Mouse (Mus musculus) right cerebral cortex, postnatal 14 days (tissue): ENCODE measurements around the gene Fyn.

Experiments used
- DNase-seq: peaks from one replicate; pipeline ENCODE4 v3.0.0; 2022

Gene Fyn

DNA sequence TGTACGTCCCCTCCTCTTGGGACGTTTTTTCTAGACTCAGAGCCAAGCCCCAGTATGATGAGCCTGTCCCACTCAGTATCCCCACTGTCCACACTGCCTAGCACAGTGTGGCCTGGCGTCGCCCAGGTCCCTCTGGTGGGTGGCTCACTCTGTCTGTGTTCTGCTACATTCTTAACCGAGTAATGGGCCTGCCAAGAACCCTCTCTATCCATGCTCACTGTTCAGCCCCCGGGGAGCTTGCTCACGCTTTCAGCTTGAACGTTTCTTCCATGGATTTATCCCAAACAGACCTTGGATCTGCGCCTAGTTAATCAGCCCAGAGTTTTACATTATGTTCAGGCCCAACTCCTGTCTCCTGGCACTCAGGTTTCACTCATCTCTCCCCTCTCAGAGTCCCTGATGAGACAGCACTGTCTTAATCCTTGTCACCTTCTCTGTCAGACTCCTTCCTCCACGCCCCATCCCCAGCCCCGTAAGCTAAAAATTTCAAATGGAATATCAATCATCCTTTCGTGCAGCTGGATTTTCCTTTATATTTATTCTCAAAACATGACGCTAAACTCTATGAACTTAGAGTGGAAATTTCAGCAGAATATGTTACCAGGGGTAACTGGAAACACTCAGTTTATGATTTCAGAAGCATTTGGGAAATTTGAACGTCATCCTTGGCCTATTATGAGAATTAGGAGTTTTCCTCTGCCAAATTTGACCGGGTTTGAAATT lies 174.0 kb downstream of the Fyn start:
- DNase-seq = no peak

GRCm38 (mm10) chr10:39543258-39543770 lies 174.7 kb downstream of the Fyn start:
- no peak for DNase-seq

DNA sequence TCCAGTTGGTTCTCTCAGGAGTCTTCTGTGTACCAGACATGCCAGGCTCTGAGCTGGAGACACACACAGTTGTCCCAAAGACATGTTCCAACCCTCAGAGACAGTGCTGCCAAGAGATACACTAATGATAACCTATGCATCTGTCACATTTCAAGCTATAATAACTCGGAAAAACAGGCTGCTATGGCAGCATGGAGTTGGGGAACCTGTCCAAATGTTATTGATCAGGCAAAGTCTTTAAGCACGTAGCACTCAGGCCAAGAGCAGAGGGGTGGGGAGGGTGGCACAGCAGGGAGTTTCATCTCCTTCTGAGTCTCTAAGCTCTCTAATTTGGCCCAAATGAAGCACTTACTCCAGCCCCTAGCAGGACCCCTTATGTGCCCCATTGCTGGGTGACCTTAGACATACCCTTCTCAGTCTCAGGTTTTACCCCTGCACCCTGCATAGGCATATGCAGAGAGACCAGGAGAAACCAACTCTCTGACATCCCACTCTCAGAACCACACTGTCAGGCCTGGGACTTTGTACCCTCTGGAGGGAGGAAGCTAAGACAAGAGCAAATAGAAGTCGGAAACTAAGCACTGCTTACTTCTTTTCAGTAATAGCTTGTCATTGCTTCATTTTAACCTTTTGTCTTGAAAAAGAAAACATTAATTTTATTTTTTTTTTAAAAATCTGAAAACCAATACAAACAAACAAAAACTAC lies 178.9 kb downstream of the Fyn start:
- no peak for DNase-seq

- no peak for DNase-seq
These were observed 182.1 kb downstream of the Fyn start for GRCm38 (mm10) chr10:39550791-39551190.

- DNase-seq = no peak
These were observed 183.1 kb downstream of the Fyn start for GRCm38 (mm10) chr10:39551637-39552185.

GRCm38 (mm10) chr10:39552351-39552814 lies 183.7 kb downstream of the Fyn start:
- no peak for DNase-seq

DNA sequence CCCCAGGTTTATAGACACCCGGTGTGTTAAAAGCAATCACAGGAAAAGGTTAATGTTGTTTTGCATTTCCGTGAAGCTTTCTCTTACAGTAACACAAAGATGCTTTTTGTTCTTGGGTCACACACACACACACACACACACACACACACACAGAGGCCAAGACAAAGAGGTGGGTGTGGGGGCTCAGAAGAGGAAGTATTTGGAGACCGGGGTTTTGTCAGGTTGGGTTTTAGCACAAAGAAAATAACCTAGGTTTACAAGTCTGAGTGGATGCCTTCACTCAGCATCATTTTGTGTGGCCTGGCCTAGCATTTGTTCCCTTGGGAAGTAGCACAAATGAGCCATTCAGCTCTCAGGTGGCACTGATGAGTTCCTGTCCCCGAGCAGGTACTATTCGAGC lies 184.2 kb downstream of the Fyn start:
- no peak for DNase-seq

- no peak for DNase-seq
These were observed 186.6 kb downstream of the Fyn start for GRCm38 (mm10) chr10:39555289-39555715.

DNA sequence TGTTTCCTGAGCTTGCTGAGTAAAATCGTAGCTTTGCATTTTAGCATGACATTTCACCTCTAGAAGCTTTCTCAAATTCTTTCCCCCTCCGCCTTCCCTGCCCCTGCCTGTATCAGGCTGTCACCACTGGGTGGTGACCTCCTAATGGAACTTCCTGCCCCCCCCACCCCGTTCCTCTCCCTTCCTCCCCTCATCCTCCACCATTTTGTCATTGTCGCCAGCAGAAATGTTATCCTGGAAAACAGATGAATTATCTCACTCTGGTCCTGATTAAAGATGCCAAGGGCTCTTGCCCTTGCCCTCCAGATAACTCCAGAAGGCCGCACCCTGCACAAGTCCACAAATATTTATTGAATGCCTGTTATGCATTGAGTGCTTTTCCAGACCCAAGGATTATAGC lies 187.1 kb downstream of the Fyn start:
- DNase-seq = no peak

DNA sequence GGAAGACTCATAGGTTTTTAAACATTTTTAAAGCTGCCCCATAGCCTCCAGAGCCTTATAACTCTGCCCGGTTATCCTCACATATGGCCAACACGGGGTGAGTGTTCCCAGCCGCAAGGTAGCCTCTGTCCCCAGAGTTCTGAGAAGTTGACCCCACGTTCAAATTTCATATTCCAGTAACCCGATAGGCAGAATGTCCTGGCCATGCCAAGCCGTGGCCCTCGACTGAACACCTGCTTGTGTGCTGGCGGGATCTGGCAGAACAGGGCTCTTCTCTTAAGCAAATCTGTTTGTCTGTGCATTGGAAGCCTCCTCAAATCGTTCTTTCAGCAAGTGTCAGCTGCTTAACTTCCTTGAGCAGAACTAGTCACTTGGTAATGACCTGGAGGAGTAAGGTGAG lies 188.7 kb downstream of the Fyn start:
- no peak for DNase-seq

GRCm38 (mm10) chr10:39557851-39558250 lies 189.2 kb downstream of the Fyn start:
- DNase-seq = no peak

- DNase-seq = no peak
These were observed 189.9 kb downstream of the Fyn start for GRCm38 (mm10) chr10:39558492-39559005.

GRCm38 (mm10) chr10:39559321-39559720 lies 190.7 kb downstream of the Fyn start:
- no peak for DNase-seq

- DNase-seq = no peak
These were observed 193.7 kb downstream of the Fyn start for GRCm38 (mm10) chr10:39562383-39562782.

DNA sequence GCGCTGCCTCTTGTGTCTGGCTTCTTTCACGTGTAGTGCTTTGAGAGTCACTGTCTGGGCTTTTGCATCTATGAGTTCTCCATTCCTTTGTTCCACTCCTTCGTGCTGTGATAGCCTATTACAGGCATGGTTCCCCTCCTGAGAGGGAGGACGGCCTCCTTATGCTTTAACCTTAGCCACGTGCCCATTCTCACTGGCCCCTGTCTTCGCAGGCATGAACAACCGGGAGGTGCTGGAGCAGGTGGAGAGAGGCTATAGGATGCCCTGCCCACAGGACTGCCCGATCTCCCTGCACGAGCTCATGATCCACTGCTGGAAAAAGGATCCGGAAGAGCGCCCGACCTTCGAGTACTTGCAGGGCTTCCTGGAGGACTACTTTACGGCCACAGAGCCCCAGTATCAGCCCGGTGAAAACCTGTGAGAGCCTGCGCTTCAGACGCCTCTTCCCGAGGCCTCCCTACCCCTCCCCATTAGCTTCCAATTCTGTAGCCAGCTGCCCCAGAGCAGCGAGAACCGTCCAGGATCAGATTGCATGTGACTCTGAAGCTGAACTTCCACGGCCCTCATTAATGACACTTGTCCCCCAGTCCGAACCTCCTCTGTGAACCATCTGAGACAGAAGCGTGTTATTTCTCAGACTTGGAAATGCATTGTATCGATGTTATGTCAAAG lies 195.0 kb downstream of the Fyn start:
- no peak for DNase-seq

DNA sequence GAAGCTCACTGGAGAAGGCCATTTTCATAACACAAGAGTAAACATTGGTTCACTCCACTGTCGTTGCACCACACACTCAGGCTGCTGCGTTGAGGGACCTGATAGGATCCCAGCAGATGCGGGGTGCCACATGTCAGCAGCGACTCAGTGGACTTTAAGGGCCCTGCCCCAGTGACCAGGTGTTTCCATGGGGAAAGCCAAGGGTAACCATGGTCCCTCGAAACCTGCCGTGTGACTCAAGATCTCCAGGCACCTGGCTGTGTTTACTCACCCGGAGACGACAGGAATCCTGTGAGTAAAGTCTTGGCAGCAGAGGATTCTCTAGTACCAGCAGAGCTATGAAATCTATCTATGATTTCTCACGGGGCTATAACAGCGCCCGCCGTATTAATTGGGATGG lies 198.2 kb downstream of the Fyn start:
- DNase-seq = no peak

DNA sequence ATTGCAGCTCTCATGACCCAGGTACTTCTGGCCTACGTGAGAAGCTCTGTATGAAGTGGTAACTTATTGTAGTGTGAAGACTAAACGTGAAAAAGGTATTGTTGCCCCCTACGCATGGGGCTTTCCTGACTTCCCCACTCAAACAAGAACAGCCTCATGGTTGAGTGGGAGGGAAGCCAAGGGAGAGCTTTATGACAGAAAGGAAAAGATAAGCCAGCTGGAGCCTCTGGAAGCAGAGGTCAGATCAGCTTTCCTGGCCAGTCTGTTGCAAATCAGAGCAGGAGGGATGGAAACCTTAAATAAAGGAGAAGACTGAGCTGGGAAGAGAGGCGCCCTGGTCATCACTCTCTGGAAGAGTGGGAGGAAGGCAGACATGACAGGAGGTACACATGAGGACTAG lies 200.3 kb downstream of the Fyn start:
- DNase-seq = no peak

GRCm38 (mm10) chr10:39571011-39571410 lies 202.4 kb downstream of the Fyn start:
- no peak for DNase-seq

DNA sequence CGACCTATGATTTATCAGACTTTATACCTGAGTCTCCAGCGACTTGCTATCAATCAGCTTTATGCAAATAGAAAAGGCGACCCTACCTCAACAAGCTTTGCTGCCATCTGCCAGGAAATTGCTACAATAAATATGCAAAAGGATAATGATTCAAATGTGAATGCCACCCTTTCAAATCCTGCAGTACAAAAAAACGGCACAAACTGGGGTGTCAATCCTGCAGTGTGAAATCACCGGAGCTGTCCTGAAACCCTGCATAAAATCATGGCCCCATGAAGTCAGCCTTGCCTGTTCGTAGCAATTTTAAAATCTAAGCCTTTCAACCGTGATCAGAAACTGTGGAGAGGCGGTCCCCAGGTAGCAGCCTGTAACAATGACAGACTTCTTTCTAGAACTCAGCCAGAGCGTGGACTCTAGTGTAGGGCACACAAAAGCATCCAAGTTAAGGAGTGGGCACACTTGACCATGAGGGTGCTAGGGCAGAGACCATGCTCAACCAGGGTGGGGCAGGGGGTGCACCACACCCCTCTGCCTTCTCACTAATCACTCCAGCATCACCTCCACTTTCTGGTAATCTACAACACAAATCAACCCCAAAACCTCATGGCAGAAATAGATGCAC lies 203.5 kb downstream of the Fyn start:
- no peak for DNase-seq

DNA sequence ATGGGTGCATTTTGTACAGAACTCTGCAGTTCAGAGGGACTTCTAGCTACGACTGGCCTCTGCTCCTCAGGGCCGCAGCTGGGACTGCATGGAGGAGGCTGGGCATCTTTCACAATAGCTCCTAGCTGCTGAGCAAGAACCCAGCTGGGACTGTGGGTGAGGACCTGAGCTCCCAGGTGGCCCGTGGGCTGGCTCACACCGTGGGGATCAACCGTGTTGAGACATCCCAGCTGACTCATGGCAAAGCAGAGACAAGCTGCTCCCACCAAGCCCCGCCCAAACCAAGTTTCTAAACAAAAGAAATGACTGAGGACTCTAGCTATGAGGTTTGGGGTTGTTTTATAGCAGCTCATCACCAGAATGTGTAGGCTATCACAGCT lies 204.0 kb downstream of the Fyn start:
- DNase-seq = peak; percentile 29

DNA sequence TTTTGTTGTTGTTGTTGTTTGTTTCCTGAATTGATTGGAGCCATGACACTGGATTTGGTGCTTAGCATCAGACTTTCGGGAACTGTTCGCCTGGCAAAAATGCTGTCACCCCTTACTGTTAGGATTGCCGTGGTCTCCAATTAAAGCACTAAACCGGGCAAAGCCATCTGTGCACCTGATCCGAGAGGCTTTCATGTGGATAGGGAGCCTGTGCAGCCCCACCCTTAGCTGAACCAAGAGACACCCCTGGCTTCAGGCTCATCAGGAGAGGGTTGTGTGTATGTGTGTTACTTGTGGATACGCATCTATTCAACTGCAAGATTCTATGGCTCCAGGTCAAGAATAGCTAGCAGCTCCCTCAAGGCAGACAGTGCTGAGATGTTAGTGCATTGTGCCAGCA lies 207.8 kb downstream of the Fyn start:
- DNase-seq = no peak

DNA sequence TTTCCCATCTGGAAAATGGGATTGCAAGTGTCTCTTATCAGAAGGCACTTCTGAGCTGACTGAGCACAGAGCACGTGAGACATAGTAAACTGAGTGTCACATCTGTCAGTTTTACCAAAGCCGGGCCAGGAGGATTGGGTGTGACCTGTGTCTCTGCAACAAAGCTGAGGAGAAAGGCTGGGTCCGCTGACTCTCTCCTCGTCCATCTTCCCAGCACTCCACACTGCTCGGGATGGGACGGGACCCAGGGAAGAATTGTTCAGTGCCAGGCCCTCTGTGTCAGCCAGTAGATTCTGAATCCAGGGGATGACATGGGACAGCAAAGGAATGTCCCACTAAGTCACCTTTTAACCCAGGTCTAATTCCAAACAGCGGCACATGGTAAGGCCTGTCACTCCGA lies 211.8 kb downstream of the Fyn start:
- DNase-seq = peak; percentile 2

GRCm38 (mm10) chr10:39582385-39582784 lies 213.7 kb downstream of the Fyn start:
- DNase-seq = no peak
